Mouse (Mus musculus): ENCODE results near the gene Schip1.

Gene Schip1

GRCm38 (mm10) chr3:68269251-68269650, 204.6 kb downstream of the Schip1 start:
- no peak for DNase-seq (ENCODE audit: low read depth, low spot score)

- no peak for DNase-seq (ENCODE audit: low read depth, low spot score)
Observed at GRCm38 (mm10) chr3:68270246-68270645, 205.6 kb downstream of the Schip1 start.

DNA sequence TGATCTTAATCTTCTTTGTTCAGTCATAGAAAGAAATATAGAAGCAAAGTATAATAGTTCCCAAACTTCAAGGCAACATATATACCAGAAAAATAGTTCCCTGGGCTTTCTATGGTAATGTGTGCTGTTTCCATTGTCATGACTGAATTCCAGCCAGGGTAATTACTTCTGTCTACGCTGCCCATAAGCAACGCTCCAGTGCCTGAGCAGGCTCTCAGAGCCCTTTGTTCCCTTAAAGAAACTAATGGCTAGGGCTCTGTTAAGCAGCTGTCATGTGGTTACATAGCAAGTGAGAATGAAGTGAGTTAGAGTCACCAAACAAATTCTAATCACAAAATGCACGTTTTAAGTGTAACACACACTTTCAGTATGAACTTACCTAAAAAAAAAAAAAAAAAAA, 206.9 kb downstream of the Schip1 start:
- DNase-seq (ENCODE audit: low read depth, low spot score): no peak

DNA sequence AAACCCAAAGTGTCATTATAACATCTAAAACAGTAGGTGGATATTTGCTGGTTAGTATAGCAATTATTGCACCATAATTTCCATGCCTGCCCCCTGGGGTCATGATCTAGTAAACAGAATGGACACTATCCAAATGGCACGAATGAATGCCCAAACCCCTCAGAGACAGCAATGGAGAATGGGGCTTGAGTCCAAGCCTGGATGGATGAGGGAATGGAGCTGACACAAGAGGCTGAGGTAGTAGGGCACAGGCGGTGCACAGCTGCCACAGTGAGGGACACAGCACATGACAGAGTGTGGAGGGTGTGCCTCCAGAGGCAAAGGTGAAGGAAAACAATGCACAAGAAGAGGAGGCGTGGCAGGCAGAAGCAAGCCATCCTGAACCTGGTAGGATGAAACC, 207.3 kb downstream of the Schip1 start:
- no peak for DNase-seq (ENCODE audit: low read depth, low spot score)

- no peak for DNase-seq (ENCODE audit: low read depth, low spot score)
Observed at GRCm38 (mm10) chr3:68282844-68283594, 218.4 kb downstream of the Schip1 start.

DNA sequence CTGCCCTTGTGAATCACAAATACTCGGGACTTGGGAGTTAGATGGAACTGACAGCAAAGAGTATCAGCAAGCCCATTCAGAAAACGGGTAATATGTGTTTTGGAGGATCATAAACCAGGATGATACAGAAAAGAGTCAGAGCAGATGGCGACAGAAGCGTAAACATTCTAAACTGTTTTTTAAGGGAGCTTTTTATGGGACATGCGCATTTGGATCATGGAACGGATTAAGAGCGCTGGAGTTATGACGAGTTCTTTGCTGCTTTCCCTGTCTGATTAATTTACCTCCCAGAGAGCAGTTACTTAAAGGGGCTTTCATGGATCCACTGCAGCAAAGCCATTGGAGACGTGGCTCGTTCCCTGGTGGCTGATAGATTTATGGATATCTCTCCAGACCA, 219.0 kb downstream of the Schip1 start:
- DNase-seq (ENCODE audit: low read depth, low spot score): no peak

GRCm38 (mm10) chr3:68284500-68284899, 219.9 kb downstream of the Schip1 start:
- DNase-seq (ENCODE audit: low read depth, low spot score): no peak

DNA sequence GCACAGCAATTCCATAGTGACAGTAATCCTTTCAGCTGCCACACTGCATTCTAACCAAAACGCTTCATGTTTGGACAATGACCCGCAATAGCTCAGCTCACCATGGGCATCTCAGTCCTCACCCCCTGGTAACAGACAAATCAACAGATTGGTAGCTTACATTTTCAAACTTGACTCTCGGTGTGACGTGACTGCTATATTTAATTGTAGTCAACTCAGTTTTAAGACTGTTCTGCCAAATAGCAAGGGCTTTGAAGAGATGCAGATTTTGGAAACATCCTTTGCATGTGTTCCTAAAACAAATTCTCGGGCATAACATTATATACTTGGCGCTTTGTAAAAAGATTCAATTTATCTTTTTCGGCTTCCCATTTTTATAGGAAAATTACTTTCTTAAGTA, 232.2 kb downstream of the Schip1 start:
- no peak for DNase-seq (ENCODE audit: low read depth, low spot score)

- DNase-seq (ENCODE audit: low read depth, low spot score): no peak
Observed at GRCm38 (mm10) chr3:68305647-68306046, 241.0 kb downstream of the Schip1 start.

- no peak for DNase-seq (ENCODE audit: low read depth, low spot score)
Observed at GRCm38 (mm10) chr3:68306726-68307125, 242.1 kb downstream of the Schip1 start.

GRCm38 (mm10) chr3:68325575-68325974, 261.0 kb downstream of the Schip1 start:
- no peak for DNase-seq (ENCODE audit: low read depth, low spot score)

- DNase-seq (ENCODE audit: low read depth, low spot score): no peak
Observed at GRCm38 (mm10) chr3:68332515-68332914, 267.9 kb downstream of the Schip1 start.

GRCm38 (mm10) chr3:68335501-68335900, 270.9 kb downstream of the Schip1 start:
- DNase-seq (ENCODE audit: low read depth, low spot score): no peak

GRCm38 (mm10) chr3:68350624-68351023, 286.0 kb downstream of the Schip1 start:
- no peak for DNase-seq (ENCODE audit: low read depth, low spot score)

DNA sequence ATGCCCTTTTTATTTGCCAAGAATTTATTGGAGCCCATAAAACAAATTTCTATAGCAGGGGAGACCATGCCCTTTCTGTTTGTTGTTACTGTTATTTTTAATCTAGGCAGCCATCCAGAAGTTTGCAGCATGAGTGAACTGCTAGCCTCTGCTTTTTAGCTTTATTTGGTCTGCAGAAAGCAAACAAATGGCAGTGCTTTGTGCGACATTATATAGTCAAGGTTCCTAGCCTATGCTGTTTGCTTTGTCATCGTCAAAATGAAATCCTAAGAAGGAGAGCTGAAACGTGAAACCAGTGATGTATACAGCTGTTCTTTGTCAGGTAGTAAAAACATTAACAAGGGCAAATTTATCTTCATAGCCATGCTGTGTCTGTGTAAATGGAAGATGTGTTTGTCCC, 286.9 kb downstream of the Schip1 start:
- DNase-seq (ENCODE audit: low read depth, low spot score): no peak

DNA sequence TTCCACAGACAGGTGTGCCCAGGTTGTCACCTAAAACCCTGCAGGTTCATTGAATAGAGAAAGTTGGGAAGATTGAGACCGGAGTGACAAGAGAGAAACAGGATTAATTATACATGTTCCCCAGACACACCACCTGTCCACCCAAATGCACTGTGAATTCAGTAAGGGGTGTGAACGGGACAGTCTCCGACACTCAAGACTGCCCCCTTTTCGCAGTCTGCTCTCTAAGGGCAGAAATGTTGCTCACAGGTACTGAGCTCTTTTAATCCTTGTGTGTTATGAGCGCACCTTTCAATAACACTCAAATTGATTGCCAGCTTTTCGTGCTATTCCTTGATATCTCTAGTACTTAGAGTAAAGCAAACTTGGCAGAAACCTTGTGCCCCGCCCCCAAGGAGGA, 288.4 kb downstream of the Schip1 start:
- DNase-seq (ENCODE audit: low read depth, low spot score): no peak

DNA sequence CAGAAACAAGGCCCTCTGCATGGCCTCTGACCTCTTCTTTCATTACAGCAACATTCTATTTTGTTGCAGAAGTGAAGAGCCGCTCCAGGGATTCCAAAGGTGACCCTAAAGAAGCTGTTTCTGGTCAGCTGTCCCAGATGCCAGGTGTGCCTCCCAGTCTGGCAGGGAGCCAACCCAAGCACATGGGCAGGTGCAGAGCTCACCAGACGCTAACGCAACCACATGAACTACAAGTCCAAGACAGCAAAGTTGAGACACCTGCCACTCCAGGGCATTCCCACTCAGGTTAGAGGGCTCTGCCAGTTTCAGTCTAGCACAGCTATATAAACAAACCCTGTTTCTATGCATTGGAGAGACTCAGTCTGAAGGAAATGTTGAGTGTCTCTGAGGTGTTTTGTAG, 288.9 kb downstream of the Schip1 start:
- no peak for DNase-seq (ENCODE audit: low read depth, low spot score)

DNA sequence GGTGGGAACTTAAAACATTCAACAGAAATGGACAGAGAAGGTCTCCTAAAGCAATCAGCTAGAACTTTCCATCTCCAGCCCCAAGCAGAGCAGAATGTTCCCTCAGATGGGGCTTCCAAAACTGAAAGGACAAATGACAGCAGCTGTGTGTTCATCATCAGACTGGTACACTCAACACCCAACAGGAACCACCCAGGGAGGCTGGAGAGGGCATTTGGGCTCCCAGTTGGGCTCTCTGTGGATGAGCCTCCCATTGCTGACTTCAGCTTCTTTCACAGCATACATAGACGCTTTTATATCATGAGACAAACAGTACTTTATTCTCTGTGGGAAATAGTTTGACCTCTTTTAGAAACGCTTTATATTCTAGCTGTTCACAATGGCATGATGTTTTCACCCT, 291.9 kb downstream of the Schip1 start:
- no peak for DNase-seq (ENCODE audit: low read depth, low spot score)

DNA sequence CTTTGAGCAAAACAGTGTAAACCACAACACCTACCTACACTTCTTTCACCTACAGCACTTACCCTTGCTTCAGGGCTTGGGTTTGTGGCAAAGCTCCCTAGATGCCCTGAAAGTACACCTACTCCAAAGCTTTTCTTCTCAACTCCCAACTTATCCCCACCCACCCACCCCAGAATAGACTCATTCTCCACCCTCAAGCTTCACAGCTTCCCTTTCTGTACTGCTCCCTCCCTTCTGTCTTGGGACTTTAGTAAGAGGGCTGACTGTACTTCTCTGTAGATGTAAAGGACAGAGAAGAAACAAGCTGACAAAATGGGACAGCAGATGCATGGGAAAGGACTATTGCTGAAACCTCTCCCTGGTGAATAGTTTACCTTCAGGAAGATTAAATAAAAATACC, 303.4 kb downstream of the Schip1 start:
- no peak for DNase-seq (ENCODE audit: low read depth, low spot score)

DNA sequence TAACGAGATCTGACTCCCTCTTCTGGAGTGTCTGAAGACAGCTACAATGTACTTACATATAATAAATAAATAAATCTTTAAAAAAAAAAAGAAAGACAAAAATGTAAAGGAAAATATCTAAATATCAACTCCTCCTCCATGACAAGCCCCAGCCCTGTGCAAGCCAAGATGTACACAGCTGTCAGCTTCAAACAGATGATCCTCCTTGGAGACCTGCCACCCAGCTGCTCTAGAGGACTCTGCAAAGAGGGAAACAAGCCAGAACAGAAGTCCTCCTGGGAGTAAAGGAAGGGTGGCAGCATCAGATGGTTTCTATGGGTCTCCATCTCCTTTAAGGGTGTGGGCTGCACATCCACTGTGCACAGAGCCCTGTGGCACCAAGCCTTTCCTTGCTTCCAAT, 308.3 kb downstream of the Schip1 start:
- DNase-seq (ENCODE audit: low read depth, low spot score): no peak

- DNase-seq (ENCODE audit: low read depth, low spot score): no peak
Observed at GRCm38 (mm10) chr3:68375100-68375508, 310.5 kb downstream of the Schip1 start.

GRCm38 (mm10) chr3:68377452-68378198, 313.0 kb downstream of the Schip1 start:
- no peak for DNase-seq (ENCODE audit: low read depth, low spot score)

DNA sequence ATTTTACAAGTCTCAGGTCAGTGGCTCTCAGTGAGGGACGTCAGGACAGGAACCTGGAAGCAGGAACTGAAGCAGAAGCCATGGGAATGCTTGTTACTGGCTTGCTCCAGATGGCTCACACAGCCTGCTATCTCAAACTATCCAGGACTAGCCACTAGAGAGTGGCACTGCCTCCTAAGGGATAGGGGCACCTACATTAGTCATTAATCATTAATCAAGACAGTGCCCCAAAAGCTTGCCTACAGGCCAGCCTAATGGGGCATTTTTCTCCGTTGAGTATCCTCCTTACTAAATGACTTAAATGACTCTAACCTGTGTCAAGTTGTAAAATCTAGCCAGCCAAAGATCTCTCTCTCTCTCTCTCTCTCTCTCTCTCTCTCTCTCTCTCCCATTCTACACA, 314.2 kb downstream of the Schip1 start:
- DNase-seq (ENCODE audit: low read depth, low spot score): no peak
